Mouse (Mus musculus) CH12.LX (cell line): Measurements from ENCODE around the gene S100a9.

Source experiments
- CTCF ChIP-seq, 2 experiments: IDR thresholded peaks in 1 of 2; conservative IDR thresholded peaks in 1 of 2; 2 replicates each; pipeline ENCODE4 v1.5.1; 2011 to 2012; ENCODE audit warnings: low read depth in 2 of 2, low read length in 2 of 2, improper control_type of control experiment in 1 of 2, inconsistent platforms in 1 of 2, mild to moderate bottlenecking in 1 of 2, moderate library complexity in 1 of 2
- EP300 ChIP-seq: IDR thresholded peaks from 2 replicates; pipeline ENCODE4 v1.6.1; 2011; ENCODE audit warnings: low read length, improper control_type of control experiment
- IRF4 ChIP-seq: IDR thresholded peaks from 2 replicates; pipeline ENCODE4 v1.6.1; 2014; ENCODE audit warnings: low read depth, mild to moderate bottlenecking, inconsistent platforms, low read length, improper control_type of control experiment
- MEF2A ChIP-seq: IDR thresholded peaks from 2 replicates; pipeline ENCODE4 v1.6.1; 2014; ENCODE audit warnings: low read depth, mild to moderate bottlenecking, inconsistent platforms, low read length, improper control_type of control experiment, borderline replicate concordance
- POLR2A ChIP-seq: IDR thresholded peaks from 2 replicates; pipeline ENCODE4 v1.6.1; 2011; ENCODE audit warnings: low read depth, mild to moderate bottlenecking, improper control_type of control experiment, low read length
- TCF12 ChIP-seq: IDR thresholded peaks from 2 replicates; pipeline ENCODE4 v1.6.1; 2014; ENCODE audit warnings: low read depth, mild to moderate bottlenecking, inconsistent platforms, low read length, improper control_type of control experiment

GRCm38 (mm10) chr3:90668846-90669245, 26.7 kb downstream of the S100a9 start, which contains the start of gene S100a8:
- TF ChIP-seq POLR2A (no peak), TCF12 (no peak), CTCF (conservative IDR thresholded peaks at IDR 0.05 in 1 of 2, IDR thresholded peaks at IDR 0.05 in 1 of 2; ENCODE audit: low read depth in 2 of 2, low read length in 2 of 2) (no peak), MEF2A (no peak), EP300 (no peak), IRF4 (no peak)
